Mouse (Mus musculus): ENCODE measurements around the gene Lgals3. TPM values are rescaled to one million over a fixed set of nuclear protein-coding genes. Genes with fewer than 3 reads are reported as not detected.

The Lgals3 gene
- polyA plus RNA-seq, 1 experiment from 2014 or later = 117 TPM

GRCm38 (mm10) chr14:47393354-47394094, 26.0 kb downstream of the Lgals3 start:
- H3K4me3 ChIP-seq (replicated peaks; ENCODE audit: low read depth, low read length) = no peak overlapping the region
- DNase-seq (ENCODE audit: low spot score) (no peak), ATAC-seq (replicated peaks; ENCODE audit: low FRiP score, low read depth) (no peak)
- no peaks in the 10 kb centered on the region for H3K27me3 ChIP-seq (ENCODE audit: insufficient read depth, low read length)
- peaks cover 37% of the 10 kb centered on the region for H3K36me3 ChIP-seq (ENCODE audit: insufficient read depth, low read length)
- H3K27ac ChIP-seq = no peak overlapping the region
- no peaks in the 10 kb centered on the region for H3K4me1 ChIP-seq (replicated peaks; ENCODE audit: insufficient read depth, low read length)
- 95% methylated on average over 10 of the region's 10 CpGs for WGBS
- H3K9me3 ChIP-seq (replicated peaks; ENCODE audit: low read length) = no peaks in the 10 kb centered on the region
- no peak for TF ChIP-seq CTCF (IDR thresholded peaks at IDR 0.05; ENCODE audit: low read depth)
- no peak overlapping the region for H3K9ac ChIP-seq (ENCODE audit: low read depth, low read length)
- no peak overlapping the region for H3K4me2 ChIP-seq (ENCODE audit: low read length)

DNA sequence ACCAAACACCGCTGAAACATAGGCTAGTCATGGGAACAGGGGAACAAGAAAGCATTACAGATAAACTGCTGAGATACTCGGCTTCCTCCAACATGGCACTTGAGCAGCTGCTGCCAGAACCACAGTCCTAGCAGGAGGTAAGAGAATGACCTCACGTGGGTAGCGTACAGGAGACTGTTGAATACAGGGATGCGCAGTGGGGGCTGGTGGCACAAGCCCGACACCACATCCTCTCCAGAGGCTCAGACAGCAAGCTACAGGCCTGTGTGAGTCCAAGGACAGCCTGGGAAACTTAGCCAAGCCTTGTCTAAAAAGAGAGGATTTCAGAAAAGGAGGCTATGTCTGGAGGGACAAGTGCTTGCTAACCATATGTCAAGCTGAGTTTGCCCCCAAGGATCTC, 27.5 kb downstream of the Lgals3 start:
- ATAC-seq (replicated peaks; ENCODE audit: low FRiP score, low read depth) = no peak
- H3K27me3 ChIP-seq (ENCODE audit: insufficient read depth, low read length) = no peaks in the 10 kb centered on the region
- H3K4me3 ChIP-seq (replicated peaks; ENCODE audit: low read depth, low read length) = no peak overlapping the region
- DNase-seq (ENCODE audit: low spot score) = no peak
- no peaks in the 10 kb centered on the region for H3K4me1 ChIP-seq (replicated peaks; ENCODE audit: insufficient read depth, low read length)
- H3K9ac ChIP-seq (ENCODE audit: low read depth, low read length) = no peak overlapping the region
- H3K36me3 ChIP-seq (ENCODE audit: insufficient read depth, low read length) = peaks cover 39% of the 10 kb centered on the region
- H3K9me3 ChIP-seq (replicated peaks; ENCODE audit: low read length) = no peaks in the 10 kb centered on the region
- H3K27ac ChIP-seq = no peak overlapping the region
- over 99% methylated on average over 6 of the region's 6 CpGs for WGBS
- no peak overlapping the region for H3K4me2 ChIP-seq (ENCODE audit: low read length)
- no peak for TF ChIP-seq CTCF (IDR thresholded peaks at IDR 0.05; ENCODE audit: low read depth)

- Histone ChIP-seq H3K4me1 (replicated peaks; ENCODE audit: insufficient read depth, low read length) (no peaks in the 10 kb centered on the region), H3K9me3 (replicated peaks; ENCODE audit: low read length) (no peaks in the 10 kb centered on the region), H3K4me2 (ENCODE audit: low read length) (no peak overlapping the region), H3K27ac (no peak overlapping the region), H3K9ac (ENCODE audit: low read depth, low read length) (no peak overlapping the region), H3K36me3 (ENCODE audit: insufficient read depth, low read length) (peaks cover 39% of the 10 kb centered on the region), H3K27me3 (ENCODE audit: insufficient read depth, low read length) (no peaks in the 10 kb centered on the region), H3K4me3 (replicated peaks; ENCODE audit: low read depth, low read length) (no peak overlapping the region)
- WGBS = 76% methylated on average over 15 of the region's 15 CpGs
- ATAC-seq (replicated peaks; ENCODE audit: low FRiP score, low read depth) = no peak
- TF ChIP-seq CTCF (IDR thresholded peaks at IDR 0.05; ENCODE audit: low read depth) = no peak
- DNase-seq (ENCODE audit: low spot score) = no peak
Measured at GRCm38 (mm10) chr14:47395462-47396026, 28.0 kb downstream of the Lgals3 start.

- Histone ChIP-seq H3K27me3 (ENCODE audit: insufficient read depth, low read length) (no peaks in the 10 kb centered on the region), H3K27ac (no peak overlapping the region), H3K36me3 (ENCODE audit: insufficient read depth, low read length) (peaks cover 39% of the 10 kb centered on the region), H3K9me3 (replicated peaks; ENCODE audit: low read length) (no peaks in the 10 kb centered on the region), H3K4me3 (replicated peaks; ENCODE audit: low read depth, low read length) (no peak overlapping the region), H3K4me2 (ENCODE audit: low read length) (no peak overlapping the region), H3K9ac (ENCODE audit: low read depth, low read length) (no peak overlapping the region), H3K4me1 (replicated peaks; ENCODE audit: insufficient read depth, low read length) (no peaks in the 10 kb centered on the region)
- DNase-seq (ENCODE audit: low spot score) (peak; percentile 71), ATAC-seq (replicated peaks; ENCODE audit: low FRiP score, low read depth) (peak; percentile 43; the same call in 1 of the 2 replicates)
- peak; percentile 79 for TF ChIP-seq CTCF (IDR thresholded peaks at IDR 0.05; ENCODE audit: low read depth)
- WGBS = 62% methylated on average over 5 of the region's 5 CpGs
Measured at GRCm38 (mm10) chr14:47396165-47396652, 28.7 kb downstream of the Lgals3 start.

DNA sequence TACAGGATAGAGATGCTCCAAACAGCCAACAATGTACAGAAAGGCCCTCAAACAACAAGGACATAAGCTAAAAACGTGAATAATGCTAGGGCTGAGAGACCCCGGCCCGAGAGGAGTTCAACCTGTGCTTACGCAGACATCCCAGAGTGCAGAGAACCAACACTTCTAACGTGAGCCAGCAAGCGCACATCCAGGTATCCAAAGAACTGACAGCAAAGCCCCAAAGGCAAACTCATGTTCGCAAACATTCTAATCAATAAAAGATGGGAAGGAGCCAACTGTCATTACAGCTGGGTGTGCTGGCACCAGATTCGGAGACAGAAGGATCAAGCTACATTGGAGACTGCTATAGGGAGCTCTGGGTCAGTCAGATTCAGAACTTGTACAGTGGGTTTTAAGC, 35.2 kb downstream of the Lgals3 start:
- H3K9ac ChIP-seq (ENCODE audit: low read depth, low read length) = no peak overlapping the region
- no peak for TF ChIP-seq CTCF (IDR thresholded peaks at IDR 0.05; ENCODE audit: low read depth)
- H3K4me1 ChIP-seq (replicated peaks; ENCODE audit: insufficient read depth, low read length) = no peaks in the 10 kb centered on the region
- ATAC-seq (replicated peaks; ENCODE audit: low FRiP score, low read depth) (no peak), DNase-seq (ENCODE audit: low spot score) (no peak)
- H3K4me2 ChIP-seq (ENCODE audit: low read length) = no peak overlapping the region
- H3K36me3 ChIP-seq (ENCODE audit: insufficient read depth, low read length) = peaks cover 38% of the 10 kb centered on the region
- no peaks in the 10 kb centered on the region for H3K9me3 ChIP-seq (replicated peaks; ENCODE audit: low read length)
- 96% methylated on average over 8 of the region's 8 CpGs for WGBS
- H3K4me3 ChIP-seq (replicated peaks; ENCODE audit: low read depth, low read length) = no peak overlapping the region
- no peaks in the 10 kb centered on the region for H3K27me3 ChIP-seq (ENCODE audit: insufficient read depth, low read length)
- H3K27ac ChIP-seq = no peak overlapping the region

- no peak for TF ChIP-seq CTCF (IDR thresholded peaks at IDR 0.05; ENCODE audit: low read depth)
- H3K4me3 ChIP-seq (replicated peaks; ENCODE audit: low read depth, low read length) = no peak overlapping the region
- H3K4me1 ChIP-seq (replicated peaks; ENCODE audit: insufficient read depth, low read length) = no peaks in the 10 kb centered on the region
- 79% methylated on average over 9 of the region's 9 CpGs for WGBS
- peaks cover 52% of the 10 kb centered on the region for H3K36me3 ChIP-seq (ENCODE audit: insufficient read depth, low read length)
- ATAC-seq (replicated peaks; ENCODE audit: low FRiP score, low read depth) = no peak
- H3K9ac ChIP-seq (ENCODE audit: low read depth, low read length) = no peak overlapping the region
- H3K27me3 ChIP-seq (ENCODE audit: insufficient read depth, low read length) = no peaks in the 10 kb centered on the region
- H3K4me2 ChIP-seq (ENCODE audit: low read length) = no peak overlapping the region
- H3K9me3 ChIP-seq (replicated peaks; ENCODE audit: low read length) = no peaks in the 10 kb centered on the region
- H3K27ac ChIP-seq = no peak overlapping the region
- no peak for DNase-seq (ENCODE audit: low spot score)
Measured at GRCm38 (mm10) chr14:47406000-47406399, 38.4 kb downstream of the Lgals3 start.

Data from kidney, postnatal 0 days (tissue).